Mouse (Mus musculus) limb, embryonic 11.5 days (tissue): ENCODE measurements around the gene Snx20. TPM values are rescaled to one million over a fixed set of nuclear protein-coding genes. Genes with fewer than 3 reads are reported as not detected.

Source experiments
- ATAC-seq: fragments of 200-750 bp; cut with Nextera tagmentation; 2 replicates; pipeline ENCODE4 v1.8.0; 2017; ENCODE audit warnings: low read depth; ENCODE audit not compliant: insufficient number of reproducible peaks, low FRiP score, low TSS enrichment
- DNase-seq: peaks from one replicate; pipeline ENCODE4 v3.0.0-alpha.2; 2015; ENCODE audit warnings: low spot score
- H3K27ac ChIP-seq: fragments of 300-500 bp; sonication (generic); replicated peaks from 2 replicates; pipeline ENCODE4 v1.5.1; 2014; ENCODE audit warnings: low read depth, mild to moderate bottlenecking, low read length
- H3K27me3 ChIP-seq: fragments of 300-500 bp; sonication (generic); 2 replicates; pipeline ENCODE4 v1.6.1; 2014; ENCODE audit warnings: mild to moderate bottlenecking, low read length, mixed read lengths; ENCODE audit not compliant: control insufficient read depth, insufficient read depth
- H3K36me3 ChIP-seq: fragments of 300-500 bp; sonication (generic); 2 replicates; pipeline ENCODE4 v1.6.1; 2014; ENCODE audit warnings: mild to moderate bottlenecking, low read length, moderate library complexity, mixed read lengths; ENCODE audit not compliant: control insufficient read depth, insufficient read depth
- H3K4me1 ChIP-seq: fragments of 300-500 bp; sonication (generic); 2 replicates; pipeline ENCODE4 v1.6.1; 2014; ENCODE audit warnings: low read length, mixed read lengths; ENCODE audit not compliant: control insufficient read depth, insufficient read depth
- H3K4me2 ChIP-seq: fragments of 300-500 bp; sonication (generic); 2 replicates; pipeline ENCODE4 v1.6.1; 2014; ENCODE audit warnings: low read depth, mild to moderate bottlenecking, moderate library complexity; ENCODE audit not compliant: severe bottlenecking
- H3K4me3 ChIP-seq: fragments of 300-500 bp; sonication (generic); 2 replicates; pipeline ENCODE4 v1.5.1; 2014; ENCODE audit warnings: low read depth, low read length
- H3K9ac ChIP-seq: fragments of 300-500 bp; sonication (generic); 2 replicates; pipeline ENCODE4 v1.6.1; 2014; ENCODE audit warnings: mild to moderate bottlenecking, low read length
- H3K9me3 ChIP-seq: fragments of 300-500 bp; sonication (generic); 2 replicates; pipeline ENCODE4 v1.6.1; 2016; ENCODE audit warnings: low read length; ENCODE audit not compliant: control insufficient read depth
- WGBS: fragments of 180-500 bp; shearing (Covaris S2); extraction: QIAGEN DNeasy Blood & Tissue Kit; methylation state at CpG from one replicate; pipeline ENCODE4 v1.1.7; 2014; 5-methylcytosine and 5-hydroxymethylcytosine counted together
- polyA plus RNA-seq: library from polyadenylated mRNA; unstranded; fragments of >200 nt; fragmentation: Nextera tagmentation; extraction: Ambion mirVana; gene quantifications from 2 replicates; pipeline ENCODE4 v1.2.1, GENCODE M21; 2014

Gene Snx20
- 1.2 and 1.5 TPM in 2 replicates for polyA plus RNA-seq

DNA sequence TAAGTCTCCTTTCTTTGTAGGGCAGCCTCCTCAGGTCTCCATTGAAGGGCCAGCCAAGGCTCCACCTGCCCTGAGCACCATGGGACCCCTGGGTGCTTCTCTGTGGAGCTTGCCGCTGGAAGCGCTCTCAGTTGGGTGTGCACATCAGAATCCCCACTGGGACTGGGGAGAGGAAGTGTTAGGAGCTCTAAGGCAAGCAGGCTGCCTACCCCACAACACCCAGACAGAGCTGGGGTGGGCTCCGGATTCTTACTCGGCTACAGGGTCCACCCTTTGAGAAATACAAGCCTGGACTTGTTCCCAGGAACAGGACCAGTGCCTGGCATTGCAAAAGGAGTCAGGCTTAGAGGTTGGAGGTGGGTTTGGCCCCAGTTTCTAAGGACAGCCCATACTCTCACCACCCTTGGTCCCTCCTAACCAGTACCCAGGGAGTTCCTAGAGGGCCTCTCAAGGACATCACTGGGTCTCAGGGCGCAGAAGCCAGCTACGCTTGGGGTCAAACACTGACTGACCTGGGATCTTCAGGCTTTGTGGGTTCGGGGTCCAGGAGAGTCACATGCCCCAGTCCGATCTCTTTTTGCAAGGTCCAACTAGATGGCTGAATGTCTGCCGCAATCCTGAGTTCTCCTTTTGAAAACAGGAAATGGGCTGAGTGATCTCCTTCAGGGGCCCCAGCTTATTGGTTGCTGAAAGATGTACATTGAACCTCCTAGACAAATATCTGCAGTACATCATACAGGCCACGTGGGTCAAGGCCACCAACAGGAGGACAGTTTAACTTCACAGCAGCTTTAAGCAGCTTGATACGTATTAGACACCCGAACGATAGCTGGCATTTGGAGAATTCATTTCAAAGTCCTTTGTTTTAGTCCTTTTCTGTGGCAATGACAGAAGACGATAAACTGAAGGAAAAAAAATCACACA is at the start of gene Snx20:
Snx20 (minus strand) TSS at position 655 of the 924 bp plus-strand sequence.
- Histone ChIP-seq H3K4me1 (no peaks in the 10 kb centered on the region), H3K9ac (no peak within 1 kb of the TSS), H3K27me3 (no peaks in the 10 kb centered on the region), H3K9me3 (no peaks in the 10 kb centered on the region), H3K4me2 (no peak within 1 kb of the TSS), H3K36me3 (no peaks in the 10 kb centered on the region), H3K4me3 (no peak within 1 kb of the TSS), H3K27ac (no peak within 1 kb of the TSS)
- ATAC-seq, result no peak
- 86% methylated on average over 14 of the region's 14 CpGs for WGBS
- DNase-seq, result no peak

DNA sequence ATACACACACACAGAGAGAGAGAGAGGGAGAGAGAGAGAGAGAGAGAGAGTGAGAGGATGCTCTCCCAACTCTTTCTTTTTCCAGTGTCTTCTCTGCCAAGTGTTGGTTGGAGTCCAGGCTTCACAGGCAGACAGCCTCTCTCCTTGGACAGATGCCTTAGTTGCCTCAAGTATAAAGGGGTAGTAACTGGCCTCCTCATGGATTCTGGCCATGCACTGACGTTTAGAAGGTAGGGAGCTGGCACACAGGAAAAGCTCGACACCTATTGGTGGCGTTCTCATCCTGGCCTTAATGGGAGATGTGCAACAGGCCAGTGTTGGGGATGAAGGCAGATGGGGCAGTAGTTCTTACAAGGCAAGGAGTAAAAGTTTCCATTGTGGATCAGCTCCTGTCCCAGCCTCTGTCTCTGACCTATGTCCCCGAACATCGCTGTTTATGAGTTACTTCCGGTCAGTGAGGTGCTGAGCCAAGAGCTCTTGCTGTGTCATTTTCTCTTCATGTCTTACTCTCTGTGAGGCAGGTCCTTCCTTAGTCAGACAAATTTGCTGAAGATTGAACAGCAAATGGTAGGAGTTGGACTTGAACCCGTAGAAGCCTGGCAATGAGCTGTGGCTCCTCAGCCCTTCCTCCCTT is 47.8 kb upstream of the Snx20 start:
- Histone ChIP-seq H3K4me1 (no peaks in the 10 kb centered on the region), H3K36me3 (no peaks in the 10 kb centered on the region), H3K27me3 (no peaks in the 10 kb centered on the region), H3K9me3 (no peaks in the 10 kb centered on the region), H3K4me2 (no peak overlapping the region), H3K27ac (no peak overlapping the region), H3K9ac (no peak overlapping the region), H3K4me3 (no peak overlapping the region)
- ATAC-seq, result no peak
- no peak for DNase-seq
- WGBS, result 87% methylated on average over 7 of the region's 7 CpGs

DNA sequence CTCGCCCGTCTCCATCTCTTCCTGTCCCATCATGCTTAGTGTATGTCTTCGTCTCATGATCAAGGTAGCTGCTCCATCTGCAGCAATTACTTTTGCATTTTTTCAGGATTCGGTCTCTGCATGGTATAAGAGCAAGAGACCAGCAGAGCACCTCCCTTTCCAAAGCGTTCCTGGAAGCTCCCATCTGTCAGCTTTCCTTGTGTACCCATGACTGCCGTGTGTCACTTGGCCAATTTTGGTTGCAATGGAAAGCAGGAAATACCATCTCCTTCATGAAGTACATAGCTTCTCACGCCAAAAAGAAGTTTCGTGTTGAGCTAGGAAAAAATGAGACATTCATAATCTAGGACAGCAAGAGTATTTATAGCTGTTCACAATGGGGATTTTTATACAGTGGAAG is 45.1 kb upstream of the Snx20 start:
- no peaks in the 10 kb centered on the region for H3K36me3 ChIP-seq
- no peak overlapping the region for H3K27ac ChIP-seq
- no peaks in the 10 kb centered on the region for H3K9me3 ChIP-seq
- ATAC-seq (no peak), DNase-seq (no peak)
- H3K27me3 ChIP-seq, result no peaks in the 10 kb centered on the region
- WGBS, result 88% methylated on average over 8 of the region's 8 CpGs
- H3K4me2 ChIP-seq, result no peak overlapping the region
- no peak overlapping the region for H3K4me3 ChIP-seq
- H3K4me1 ChIP-seq, result no peaks in the 10 kb centered on the region
- H3K9ac ChIP-seq, result no peak overlapping the region

DNA sequence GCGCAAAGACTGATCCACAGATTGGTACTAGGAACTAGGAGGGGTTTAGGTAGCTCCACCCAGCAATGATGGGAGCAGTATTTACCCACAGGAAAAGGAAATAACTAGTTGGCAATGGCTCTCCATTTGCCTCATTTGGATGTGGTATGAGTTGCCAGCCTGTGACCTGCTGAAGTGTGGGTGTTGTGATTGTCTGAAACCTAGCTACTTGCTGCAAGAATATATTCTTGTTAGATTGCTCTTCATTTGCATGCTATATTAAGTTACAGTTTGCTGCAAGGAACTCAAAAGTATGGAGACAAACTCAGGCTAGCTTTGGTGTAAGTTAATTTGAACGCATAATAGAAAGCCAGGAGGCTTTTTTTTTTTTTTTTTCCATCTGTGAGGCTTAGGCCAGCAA is 44.6 kb upstream of the Snx20 start:
- no peaks in the 10 kb centered on the region for H3K9me3 ChIP-seq
- 86% methylated on average over 2 of the region's 2 CpGs for WGBS

DNA sequence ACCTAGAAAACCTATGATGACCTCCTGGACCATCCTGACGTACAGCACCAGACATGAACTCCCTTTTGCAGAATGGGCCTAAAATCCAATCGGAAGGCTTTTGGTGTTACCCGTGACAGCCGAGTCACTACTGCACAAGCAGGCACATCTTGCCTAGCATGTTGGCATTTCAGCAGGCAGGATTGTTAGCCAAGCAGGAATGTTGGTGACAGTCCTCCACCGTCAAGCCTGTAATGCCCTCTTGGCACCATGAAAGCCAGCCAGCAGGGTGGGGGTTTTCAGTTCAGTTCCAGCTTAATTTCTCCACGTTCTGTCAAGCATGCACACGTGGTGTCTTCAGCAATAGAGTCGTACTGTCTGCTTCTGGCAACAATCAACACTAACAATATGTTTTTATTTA is 41.1 kb upstream of the Snx20 start:
- no peak for DNase-seq
- no peak for ATAC-seq
- no peaks in the 10 kb centered on the region for H3K9me3 ChIP-seq

More for the DNA sequence above, 44.6 kb upstream of the Snx20 start:
- H3K27me3 ChIP-seq, result no peaks in the 10 kb centered on the region
- no peak overlapping the region for H3K4me3 ChIP-seq
- no peak overlapping the region for H3K4me2 ChIP-seq
- no peak overlapping the region for H3K27ac ChIP-seq
- no peak for DNase-seq
- no peak overlapping the region for H3K9ac ChIP-seq
- ATAC-seq, result no peak
- no peaks in the 10 kb centered on the region for H3K36me3 ChIP-seq
- H3K4me1 ChIP-seq, result no peaks in the 10 kb centered on the region

DNA sequence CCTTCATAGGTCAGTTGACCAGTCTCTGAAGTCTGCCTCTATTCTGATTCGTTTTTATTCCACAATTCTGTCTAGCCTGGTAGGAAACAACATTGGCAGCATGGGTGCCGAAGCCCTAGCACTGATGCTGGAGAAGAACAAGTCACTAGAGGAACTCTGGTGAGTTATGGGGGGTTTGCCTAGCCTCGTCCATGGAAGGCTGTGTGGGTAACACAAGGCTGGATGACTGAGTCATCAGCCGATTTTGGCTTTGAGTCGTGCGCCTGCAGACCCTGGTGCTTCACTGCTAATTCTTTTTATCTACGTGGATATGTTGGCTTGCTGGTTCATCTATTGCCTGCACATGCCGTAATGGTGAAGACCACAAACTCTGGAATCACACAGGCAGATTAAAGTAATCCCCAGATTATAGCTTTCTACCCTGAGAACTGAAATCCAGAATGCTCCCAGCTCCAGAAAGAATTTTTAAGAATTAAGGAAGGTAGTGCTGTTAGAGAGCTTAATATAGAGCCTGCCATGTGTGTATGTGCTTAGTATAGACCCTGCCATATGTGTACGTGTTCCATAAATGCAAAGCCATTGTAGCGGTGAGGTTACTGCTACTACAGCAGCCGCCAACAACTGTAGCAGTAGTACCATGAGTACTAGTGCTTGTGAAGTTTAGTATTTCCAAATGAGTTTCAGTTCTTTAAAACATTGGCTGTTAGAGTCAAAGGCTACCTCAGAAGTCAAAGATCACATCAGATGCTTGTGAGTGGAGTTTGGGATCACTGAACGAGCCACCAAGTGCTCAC is 39.6 kb upstream of the Snx20 start:
- H3K4me3 ChIP-seq, result no peak overlapping the region
- H3K9me3 ChIP-seq, result no peaks in the 10 kb centered on the region
- H3K9ac ChIP-seq, result no peak overlapping the region
- H3K4me2 ChIP-seq, result no peak overlapping the region
- DNase-seq (no peak), ATAC-seq (no peak)
- no peaks in the 10 kb centered on the region for H3K27me3 ChIP-seq
- no peaks in the 10 kb centered on the region for H3K36me3 ChIP-seq
- no peak overlapping the region for H3K27ac ChIP-seq
- 90% methylated on average over 12 of the region's 12 CpGs for WGBS
- H3K4me1 ChIP-seq, result no peaks in the 10 kb centered on the region

More for the DNA sequence above, 41.1 kb upstream of the Snx20 start:
- H3K4me2 ChIP-seq, result no peak overlapping the region
- H3K4me3 ChIP-seq, result no peak overlapping the region
- H3K9ac ChIP-seq, result no peak overlapping the region
- WGBS, result 81% methylated on average over 8 of the region's 8 CpGs
- H3K4me1 ChIP-seq, result no peaks in the 10 kb centered on the region
- H3K27me3 ChIP-seq, result no peaks in the 10 kb centered on the region
- H3K36me3 ChIP-seq, result no peaks in the 10 kb centered on the region
- H3K27ac ChIP-seq, result no peak overlapping the region

DNA sequence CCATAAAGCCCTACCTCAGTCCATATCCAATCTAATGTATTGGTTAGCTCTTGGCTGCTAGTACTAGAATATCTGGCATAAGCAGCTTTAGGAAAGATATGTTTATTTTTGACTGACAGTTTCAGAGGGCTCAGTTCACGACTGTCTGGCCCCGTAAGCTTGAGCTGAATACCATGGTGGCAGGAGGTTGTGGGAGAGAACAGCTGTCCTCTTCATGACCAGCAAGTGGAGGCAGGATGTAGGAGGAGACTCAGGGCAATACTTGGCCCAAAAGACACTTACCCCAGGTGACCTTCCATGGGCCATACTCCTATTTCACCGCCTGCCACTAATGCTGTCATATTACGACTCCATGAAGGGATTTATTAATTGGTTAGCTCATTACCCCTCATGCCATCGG is 37.9 kb upstream of the Snx20 start:
- H3K9me3 ChIP-seq, result no peaks in the 10 kb centered on the region
- H3K9ac ChIP-seq, result no peak overlapping the region
- H3K27ac ChIP-seq, result no peak overlapping the region
- no peak overlapping the region for H3K4me3 ChIP-seq
- DNase-seq (no peak), ATAC-seq (no peak)
- H3K27me3 ChIP-seq, result no peaks in the 10 kb centered on the region
- no peaks in the 10 kb centered on the region for H3K36me3 ChIP-seq
- H3K4me2 ChIP-seq, result no peak overlapping the region
- no peaks in the 10 kb centered on the region for H3K4me1 ChIP-seq
- 65% methylated on average over 5 of the region's 5 CpGs for WGBS

DNA sequence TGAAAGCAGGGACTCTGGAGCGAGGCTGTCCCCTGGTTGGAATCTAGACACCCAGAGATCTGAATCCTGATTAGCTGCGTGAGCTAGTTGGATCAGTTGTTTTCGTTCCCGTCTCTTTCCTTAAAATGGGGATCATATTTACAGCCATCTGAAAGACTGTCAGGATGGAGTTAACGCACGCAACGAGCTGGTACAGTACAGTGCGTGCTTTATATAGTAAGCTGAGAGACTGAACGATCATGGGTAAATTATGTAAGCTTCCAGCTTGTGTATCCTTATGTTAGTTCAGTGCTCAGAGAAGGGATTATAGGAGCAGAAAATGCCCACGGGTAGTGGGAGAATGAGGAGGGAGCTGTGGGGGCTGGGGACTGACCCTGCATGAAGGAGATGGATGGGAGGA is 35.6 kb upstream of the Snx20 start:
- Histone ChIP-seq H3K36me3 (no peaks in the 10 kb centered on the region), H3K4me2 (no peak overlapping the region), H3K9ac (no peak overlapping the region), H3K27ac (no peak overlapping the region), H3K4me3 (no peak overlapping the region), H3K27me3 (no peaks in the 10 kb centered on the region), H3K9me3 (no peaks in the 10 kb centered on the region), H3K4me1 (no peaks in the 10 kb centered on the region)
- 86% methylated on average over 10 of the region's 10 CpGs for WGBS
- ATAC-seq (no peak), DNase-seq (no peak)
